Mouse (Mus musculus) G1E-ER4 (cell line): ENCODE results near the gene Fcnb. TPM values are rescaled to one million over a fixed set of nuclear protein-coding genes. Genes with fewer than 3 reads are reported as not detected.
A peak's percentile ranks its signal among the peaks of the same experiment; 100 is the strongest.

Experiments used
- GATA1 ChIP-seq: IDR thresholded peaks from one replicate; pipeline ENCODE4 v1.8.0; 2012; ENCODE audit warnings: low read length, inconsistent platforms
- polyA plus RNA-seq: library from polyadenylated mRNA; stranded (reverse); fragments of >175 nt; gene quantifications from 2 replicates; pipeline ENCODE4 v1.2.3, GENCODE M21; 2012

The Fcnb gene
- polyA plus RNA-seq, 1 experiment: not detected

DNA sequence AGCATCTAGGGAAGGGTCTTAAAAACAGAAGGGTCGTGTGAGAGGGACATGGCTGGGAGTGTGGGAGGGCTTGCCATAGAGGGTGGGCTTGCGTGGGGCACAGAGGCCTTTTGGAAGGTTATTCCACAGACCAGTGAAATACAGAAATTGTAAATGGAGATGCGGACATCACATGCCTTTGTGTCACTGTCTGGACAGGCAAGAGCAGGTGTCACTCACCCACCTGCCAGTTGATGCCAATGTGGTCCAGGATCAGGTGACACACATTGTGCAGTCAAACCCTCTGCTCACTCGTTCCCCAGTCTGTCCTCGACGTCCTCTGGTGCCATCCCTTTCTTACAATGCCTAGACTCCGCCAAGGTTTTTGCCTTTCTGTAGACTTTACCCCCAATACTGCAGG is 37.6 kb downstream of the Fcnb start:
- TF ChIP-seq GATA1: no peak

- TF ChIP-seq GATA1: no peak
Measured at GRCm38 (mm10) chr2:28046311-28046710, 38.4 kb downstream of the Fcnb start.

GRCm38 (mm10) chr2:28044920-28045598 is 39.6 kb downstream of the Fcnb start:
- TF ChIP-seq GATA1: no peak

DNA sequence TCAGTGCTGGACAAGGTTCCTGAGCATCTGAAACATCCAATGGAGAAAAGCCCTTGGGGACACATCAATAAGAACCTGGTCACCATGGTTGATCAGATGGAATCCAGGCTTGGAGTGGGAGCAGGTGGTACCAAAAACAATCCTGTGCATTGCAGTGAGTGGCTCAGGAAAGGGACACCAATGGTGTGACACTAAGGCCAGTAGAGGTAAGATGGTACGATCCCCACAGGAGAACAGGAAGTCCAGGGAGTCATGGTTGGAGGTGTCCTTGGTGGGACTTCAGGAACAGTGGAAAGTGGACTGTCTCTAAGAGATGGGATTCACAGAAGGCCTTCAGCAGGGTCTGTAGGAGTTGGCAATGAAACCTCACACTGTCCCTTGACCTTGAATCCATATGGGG is 44.2 kb downstream of the Fcnb start:
- TF ChIP-seq GATA1: no peak

DNA sequence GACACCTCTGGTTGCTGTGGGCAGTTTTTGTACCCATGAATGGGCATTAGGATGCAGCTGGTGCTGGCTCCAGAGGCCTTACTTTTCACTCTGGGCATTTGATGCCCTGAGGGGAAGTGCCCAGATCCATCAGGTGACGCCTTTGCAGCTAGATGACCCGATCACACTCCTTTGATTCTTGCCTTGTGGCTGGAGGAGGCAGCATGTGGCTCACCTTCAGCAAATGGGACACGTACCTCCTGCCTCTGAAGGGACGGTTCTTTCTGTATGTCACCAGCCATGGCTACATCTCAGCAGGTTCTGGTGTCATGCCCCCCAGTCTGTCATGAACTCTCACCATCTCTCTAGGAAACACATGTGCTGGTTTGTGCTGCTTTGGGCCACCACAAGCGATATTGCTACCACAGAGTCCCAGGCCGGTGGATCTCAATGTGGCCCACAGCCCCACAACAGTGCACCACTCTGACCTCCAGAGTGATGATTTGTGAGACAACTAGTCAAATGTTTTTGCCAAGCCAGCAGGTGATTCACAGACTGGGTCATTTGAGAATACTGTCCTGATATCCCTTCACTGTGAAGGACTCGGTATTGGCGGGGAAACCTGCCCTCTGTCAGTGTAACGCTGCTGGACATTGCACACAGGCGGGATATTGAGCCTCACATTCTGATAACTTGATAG is 44.9 kb downstream of the Fcnb start:
- TF ChIP-seq GATA1: no peak

DNA sequence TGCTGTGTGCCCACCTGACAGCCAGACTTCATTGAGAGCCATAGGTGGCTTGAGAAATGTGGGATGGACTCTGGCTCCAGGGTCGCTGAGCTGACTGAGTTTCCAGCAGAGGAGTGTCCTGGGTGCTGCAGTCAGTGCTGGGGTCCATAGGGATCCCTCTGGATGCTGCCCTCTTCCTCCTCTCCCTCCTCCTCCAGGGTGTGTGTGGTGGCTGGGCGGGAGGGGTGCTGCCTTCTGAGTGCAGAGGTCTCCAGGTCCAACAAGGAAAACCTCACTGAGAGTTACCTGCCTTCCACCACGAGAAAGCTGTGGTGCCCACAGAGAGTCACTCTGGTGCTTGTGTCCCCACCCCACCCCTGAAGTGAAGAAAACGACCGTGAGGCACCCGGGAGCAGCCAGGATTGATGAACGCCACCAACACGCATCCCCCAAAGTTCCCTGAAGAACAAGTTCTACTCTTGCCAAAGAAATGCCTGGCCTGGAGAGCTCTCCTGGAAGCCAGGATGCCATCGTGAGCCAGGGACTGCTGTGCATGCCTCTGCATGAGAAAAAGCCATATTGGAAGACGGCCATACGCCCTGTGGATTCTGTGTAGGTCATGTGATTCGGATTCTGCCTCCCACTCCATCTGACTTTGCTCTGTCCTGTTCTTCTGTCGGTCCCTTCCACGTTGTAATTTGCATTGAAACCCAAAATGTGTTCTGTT is 46.1 kb downstream of the Fcnb start:
- TF ChIP-seq GATA1: no peak

GRCm38 (mm10) chr2:28037505-28038390 is 46.9 kb downstream of the Fcnb start:
- TF ChIP-seq GATA1: no peak

DNA sequence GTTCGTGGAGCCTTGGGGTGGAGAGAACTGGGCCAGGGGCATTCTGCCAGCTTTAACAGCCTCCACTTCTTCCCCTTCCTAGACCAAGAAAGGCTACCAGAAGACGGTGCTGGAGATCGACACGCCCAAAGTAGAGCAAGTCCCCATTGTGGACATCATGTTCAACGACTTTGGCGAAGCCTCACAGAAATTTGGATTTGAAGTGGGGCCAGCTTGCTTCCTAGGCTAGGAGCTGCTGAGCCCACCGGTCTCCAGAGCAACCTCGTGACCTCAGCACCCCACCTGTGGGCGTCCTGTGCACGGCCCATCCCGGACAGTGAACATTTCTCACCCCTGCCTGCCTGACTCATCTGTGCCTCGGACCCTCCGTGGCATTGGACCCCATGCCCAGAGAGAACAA is 47.9 kb downstream of the Fcnb start:
- TF ChIP-seq GATA1: no peak

DNA sequence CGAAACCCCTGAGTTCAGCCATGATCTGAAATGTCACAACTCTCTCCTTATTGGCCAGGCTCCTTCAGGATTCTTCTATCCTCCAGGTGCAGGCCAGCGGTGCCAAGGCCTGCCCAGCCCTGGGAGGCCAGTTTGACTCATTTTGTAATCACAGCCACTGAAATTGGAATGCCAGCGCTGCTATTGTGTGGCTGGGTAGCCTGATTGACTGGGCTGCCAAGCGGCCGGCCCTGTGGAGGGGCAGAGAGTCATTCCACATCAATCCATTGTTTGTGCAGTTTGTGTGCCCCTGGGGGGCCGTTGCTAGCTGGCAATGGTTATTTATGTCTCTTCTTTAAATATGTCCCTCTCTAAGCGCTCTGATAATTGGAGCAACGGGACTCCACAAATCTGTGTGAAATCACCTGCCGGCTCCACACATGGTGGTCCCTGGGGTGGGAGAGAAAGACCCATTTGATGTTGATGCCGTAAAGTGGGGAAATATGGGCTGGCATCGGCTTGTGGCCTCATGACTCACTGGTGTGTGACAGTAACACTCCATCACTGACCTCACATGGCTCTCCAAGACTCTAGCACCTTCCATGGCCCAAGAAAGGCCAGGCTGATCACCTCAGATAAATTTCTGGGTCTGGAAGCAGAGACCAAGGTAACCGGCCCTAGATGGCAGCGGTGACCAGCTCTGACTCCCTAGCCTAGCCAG is 50.5 kb downstream of the Fcnb start:
- TF ChIP-seq GATA1: no peak

DNA sequence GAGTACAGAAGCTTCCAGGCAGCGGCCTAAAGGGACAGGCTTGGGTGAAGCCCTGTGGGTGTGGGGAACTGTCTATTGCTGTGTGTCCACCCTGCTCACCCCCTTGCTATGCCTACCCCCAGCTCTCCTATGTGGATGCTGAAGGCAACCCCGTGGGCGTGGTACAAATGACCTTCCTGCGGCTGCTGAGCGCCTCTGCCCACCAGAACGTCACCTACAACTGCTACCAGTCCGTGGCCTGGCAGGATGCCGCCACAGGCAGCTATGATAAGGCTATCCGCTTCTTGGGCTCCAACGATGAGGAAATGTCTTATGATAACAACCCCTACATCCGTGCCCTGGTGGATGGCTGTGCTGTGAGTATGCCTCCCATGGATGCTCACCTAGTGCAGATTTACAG is 52.2 kb downstream of the Fcnb start:
- TF ChIP-seq GATA1: peak; percentile 23

DNA sequence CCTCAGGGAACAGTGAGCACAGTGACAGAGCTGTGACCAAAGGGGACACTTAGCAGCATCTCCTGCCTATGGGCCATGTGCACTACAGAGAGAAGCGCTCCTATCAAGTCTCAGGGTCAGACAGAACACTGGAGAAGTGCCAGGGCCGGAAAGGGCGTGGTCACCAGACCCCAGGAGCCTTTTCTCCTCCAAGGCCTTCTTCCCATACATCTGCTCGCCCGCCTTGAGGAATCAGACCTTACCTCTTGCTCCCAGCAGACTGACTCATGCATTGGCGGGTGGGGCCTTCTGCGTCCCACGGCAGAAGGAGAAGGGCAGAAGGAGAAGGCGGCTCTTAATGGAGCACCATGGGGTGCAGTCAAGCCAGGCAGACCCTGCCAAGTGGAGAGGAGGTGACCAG is 52.8 kb downstream of the Fcnb start:
- no peak for TF ChIP-seq GATA1

Other genes with a start within 250 kb of the Fcnb start
- gene Col5a1, start 198.5 kb downstream of the Fcnb start, polyA plus RNA-seq: 8.0 and 8.4 TPM in 2 replicates
- gene Olfm1, start 108.1 kb upstream of the Fcnb start, polyA plus RNA-seq: not detected in 2 replicates